Mouse (Mus musculus) heart, adult 2 months (tissue): Measurements from ENCODE around the gene Ing3. TPM values are rescaled to one million over a fixed set of nuclear protein-coding genes. Genes with fewer than 3 reads are reported as not detected.

Experiments used
- DNase-seq, 2 experiments: peaks; one replicate each; pipeline ENCODE4 v3.0.0; 2021
- H3K27ac ChIP-seq: fragments of 200-600 bp; 2 replicates; pipeline ENCODE4 v1.8.1; 2022
- H3K27me3 ChIP-seq: fragments of 200-500 bp; 2 replicates; pipeline ENCODE4 v1.6.1; 2012; ENCODE audit warnings: mild to moderate bottlenecking, low read length, inconsistent platforms, mixed read lengths; ENCODE audit not compliant: control insufficient read depth, insufficient read depth
- H3K36me3 ChIP-seq: fragments of 200-500 bp; 2 replicates; pipeline ENCODE4 v1.6.1; 2012; ENCODE audit warnings: low read length, inconsistent platforms; ENCODE audit not compliant: control insufficient read depth, insufficient read depth
- H3K4me1 ChIP-seq: fragments of 200-500 bp; 2 replicates; pipeline ENCODE4 v1.6.1; 2011; ENCODE audit warnings: low read length; ENCODE audit not compliant: control insufficient read depth, insufficient read depth
- H3K4me3 ChIP-seq: fragments of 200-600 bp; 2 replicates; pipeline ENCODE4 v1.8.1; 2022
- H3K79me2 ChIP-seq: fragments of 200-500 bp; replicated peaks from 2 replicates; pipeline ENCODE4 v1.6.1; 2012; ENCODE audit warnings: mild to moderate bottlenecking, inconsistent platforms, low read length, moderate library complexity, mixed read lengths; ENCODE audit not compliant: control insufficient read depth, insufficient read depth
- H3K9ac ChIP-seq: fragments of 200-500 bp; 2 replicates; pipeline ENCODE4 v1.6.1; 2012; ENCODE audit warnings: low read depth, mild to moderate bottlenecking, control low read depth, inconsistent platforms, low read length, mixed read lengths
- CTCF ChIP-seq: fragments of 200-600 bp; IDR thresholded peaks from 2 replicates; pipeline ENCODE4 v1.8.1; 2022; ENCODE audit warnings: antibody characterized with exemption, mild to moderate bottlenecking, moderate library complexity
- EP300 ChIP-seq: fragments of 200-500 bp; IDR thresholded peaks from 2 replicates; pipeline ENCODE4 v1.6.1; 2011; ENCODE audit warnings: low read depth, low read length, control low read depth; ENCODE audit not compliant: insufficient read depth
- POLR2A ChIP-seq: fragments of 200-500 bp; IDR thresholded peaks from 2 replicates; pipeline ENCODE4 v1.6.1; 2011; ENCODE audit warnings: mild to moderate bottlenecking, low read depth, low read length, control low read depth; ENCODE audit not compliant: insufficient read depth
- WGBS: fragments of 180-500 bp; shearing (Covaris S2); methylation state at CpG from one replicate; pipeline ENCODE4 v1.1.7; 2018; 5-methylcytosine and 5-hydroxymethylcytosine counted together
- intact Hi-C: fragments of 180-260 bp; cut with DNase I; formaldehyde crosslinking; loops from one replicate; pipeline ENCODE4 v1.15.1; 2025
- polyA plus RNA-seq: library from polyadenylated mRNA; depleted of rRNA; stranded (reverse); fragments of >200 nt; gene quantifications from 2 replicates; pipeline ENCODE4 v1.2.3, GENCODE M21; 2012
- total RNA-seq, 2 experiments: library from RNA; stranded (reverse); gene quantifications; 2 replicates each; pipeline ENCODE4 v1.2.3; 2021

Gene Ing3
- total and polyA plus RNA-seq, 3 experiments = 5.1 to 14.9 (median 12.1) TPM

DNA sequence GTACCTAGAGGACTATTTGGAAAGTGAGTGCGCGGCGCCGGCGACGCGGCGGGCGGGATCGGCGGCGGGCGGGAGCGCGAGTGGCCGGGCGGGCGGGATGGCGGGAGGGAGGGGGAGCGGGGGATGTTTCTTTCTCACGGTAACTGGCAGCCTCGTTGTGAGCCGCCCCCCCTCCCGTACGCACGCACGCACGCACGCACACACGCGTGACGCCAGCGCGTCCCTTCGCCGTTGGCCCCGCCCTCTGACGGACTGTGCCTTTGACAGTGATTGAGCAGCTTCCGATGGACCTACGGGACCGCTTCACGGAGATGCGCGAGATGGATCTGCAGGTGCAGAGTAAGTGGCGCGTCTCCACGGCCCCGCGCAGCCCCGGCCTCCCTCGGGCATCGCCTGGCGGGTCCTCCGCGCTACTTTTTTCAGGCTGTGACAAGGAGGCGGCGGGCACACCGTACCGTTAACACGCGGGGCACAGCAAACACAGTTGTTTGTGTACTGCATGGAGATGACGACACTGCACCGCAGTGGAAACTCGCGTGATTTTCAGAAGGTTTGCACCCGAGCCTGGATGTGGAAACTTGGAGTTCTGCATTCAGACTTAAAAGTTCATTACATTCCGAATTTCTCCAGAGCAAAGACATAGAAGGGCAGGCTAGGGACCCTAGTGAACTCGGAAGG is 539 bp downstream of the Ing3 start:
- H3K9ac ChIP-seq = peak overlapping the region; percentile 91
- DNase-seq = peak; percentile 97 to 98
- H3K27ac ChIP-seq = peak overlapping the region; percentile 95
- intact Hi-C loops = loop anchor here (5.0 kb wide), 2 partner anchors 98 to 153 kb away; partner anchors contain the start of gene Tspan12
- peak overlapping the region; percentile 91 for H3K4me3 ChIP-seq
- no peaks in the 10 kb centered on the region for H3K27me3 ChIP-seq
- 0 out of 2 replicates have a peak, but pooled peaks have one; percentile 7 for TF ChIP-seq CTCF
- TF ChIP-seq EP300 = no peak; the same call in 1 of the 2 replicates
- peak; percentile 54; the same call in 1 of the 2 replicates for TF ChIP-seq POLR2A
- under 1% methylated on average over 68 of the region's 68 CpGs for WGBS
- H3K4me1 ChIP-seq = peaks cover 2% of the 10 kb centered on the region
- H3K36me3 ChIP-seq = peaks cover 23% of the 10 kb centered on the region
- peaks cover 3% of the 10 kb centered on the region for H3K79me2 ChIP-seq

DNA sequence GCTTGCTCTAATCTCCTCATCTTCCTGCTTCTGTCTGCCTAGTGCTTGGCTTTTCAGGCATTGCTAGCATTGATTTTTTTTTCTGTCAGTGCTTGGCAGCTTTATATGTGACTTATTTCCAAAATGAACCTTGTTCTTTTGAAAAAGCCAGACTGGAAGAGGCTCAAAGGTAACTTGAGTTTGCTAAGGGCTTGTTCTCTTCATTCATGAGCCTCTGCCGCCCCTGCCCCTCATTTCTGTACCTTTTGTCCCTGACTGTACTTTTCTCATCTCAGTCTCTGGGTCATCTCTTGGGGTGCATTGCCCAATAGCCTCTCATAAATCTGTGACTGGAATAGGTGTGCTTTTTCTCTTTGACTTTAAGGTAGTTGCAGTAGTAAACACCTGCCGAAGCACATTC is 1.3 kb downstream of the Ing3 start:
- Histone ChIP-seq H3K79me2 (peaks cover 4% of the 10 kb centered on the region), H3K36me3 (peaks cover 25% of the 10 kb centered on the region), H3K27ac (peak overlapping the region; percentile 95), H3K27me3 (no peaks in the 10 kb centered on the region), H3K4me3 (peak overlapping the region; percentile 91), H3K9ac (peak overlapping the region; percentile 72), H3K4me1 (peaks cover 3% of the 10 kb centered on the region)
- no peak for DNase-seq
- 81% methylated on average over 2 of the region's 2 CpGs for WGBS
- intact Hi-C loops = no loop called here
- TF ChIP-seq CTCF = no peak
- no peak for TF ChIP-seq EP300
- no peak for TF ChIP-seq POLR2A

DNA sequence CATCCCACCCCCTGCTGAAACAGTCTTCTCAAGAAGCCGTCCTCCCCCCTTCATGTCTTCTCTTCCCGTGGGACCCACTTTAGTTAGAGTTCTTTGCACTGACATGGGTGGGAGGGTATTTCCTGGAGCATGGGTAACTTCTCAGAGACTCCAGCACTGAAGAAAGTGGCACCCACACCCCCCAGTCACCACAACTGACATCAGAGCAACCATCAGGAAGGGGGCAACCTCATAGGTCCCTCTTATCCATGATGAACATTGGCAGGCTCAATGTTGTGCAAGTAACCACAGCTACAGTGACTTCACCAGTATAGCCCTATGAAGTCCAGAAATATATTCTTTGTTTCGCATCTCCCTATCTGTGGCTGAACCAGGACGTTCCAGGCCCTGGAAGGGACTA is 6.1 kb downstream of the Ing3 start:
- H3K27ac ChIP-seq = no peak overlapping the region
- 63% methylated on average over 4 of the region's 4 CpGs for WGBS
- intact Hi-C loops = no loop called here
- H3K4me1 ChIP-seq = peaks cover 3% of the 10 kb centered on the region
- H3K4me3 ChIP-seq = no peak overlapping the region
- H3K79me2 ChIP-seq = peaks cover 4% of the 10 kb centered on the region
- H3K36me3 ChIP-seq = peaks cover 28% of the 10 kb centered on the region
- TF ChIP-seq CTCF (no peak), POLR2A (no peak), EP300 (no peak)
- no peak overlapping the region for H3K9ac ChIP-seq
- DNase-seq = no peak
- no peaks in the 10 kb centered on the region for H3K27me3 ChIP-seq

DNA sequence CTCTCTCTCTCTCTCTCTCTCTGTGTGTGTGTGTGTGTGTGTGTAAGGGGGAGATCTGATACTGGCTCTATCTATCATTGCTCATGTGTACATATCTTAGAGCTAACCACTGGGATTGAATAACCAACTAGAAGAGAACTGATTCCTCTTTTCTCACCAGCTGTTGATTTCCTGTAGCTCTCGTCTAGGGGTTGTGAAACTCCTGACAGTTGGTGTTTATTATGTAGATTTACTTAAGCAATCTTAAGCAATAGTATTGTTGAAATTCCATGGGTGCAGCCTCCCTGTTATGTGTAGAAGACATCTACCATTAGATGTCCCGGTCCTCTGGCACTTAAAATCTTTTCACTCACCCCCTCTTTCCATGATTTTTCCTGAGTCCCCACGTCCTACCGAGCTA is 9.6 kb downstream of the Ing3 start:
- Histone ChIP-seq H3K27me3 (no peaks in the 10 kb centered on the region), H3K9ac (no peak overlapping the region), H3K27ac (no peak overlapping the region), H3K4me1 (peaks cover 1% of the 10 kb centered on the region), H3K36me3 (peaks cover 13% of the 10 kb centered on the region), H3K4me3 (no peak overlapping the region), H3K79me2 (peaks cover 2% of the 10 kb centered on the region)
- no peak for DNase-seq
- WGBS = 87% methylated on average over 4 of the region's 4 CpGs
- no peak for TF ChIP-seq EP300
- TF ChIP-seq POLR2A = no peak
- no peak for TF ChIP-seq CTCF
- intact Hi-C loops = no loop called here

DNA sequence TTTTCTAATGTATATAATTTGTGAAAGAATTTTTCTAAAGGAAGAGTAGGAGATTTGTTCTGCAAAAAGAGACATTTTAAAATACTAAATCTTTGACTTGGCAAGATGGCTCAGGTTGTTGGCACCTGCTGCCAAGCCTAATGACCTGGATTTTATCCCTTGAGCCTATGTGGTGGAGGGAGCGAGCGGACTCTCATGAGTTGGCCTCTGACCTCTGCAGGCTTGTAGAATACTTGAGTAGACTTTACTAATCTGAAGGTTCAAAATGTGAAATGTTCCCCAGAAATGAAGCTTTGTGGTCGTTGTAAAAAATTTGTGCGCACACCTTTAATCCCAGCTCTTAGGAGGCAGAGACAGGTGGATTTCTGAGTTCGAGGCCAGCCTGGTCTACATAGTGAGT is 10.5 kb downstream of the Ing3 start:
- H3K9ac ChIP-seq = no peak overlapping the region
- H3K4me3 ChIP-seq = no peak overlapping the region
- 97% methylated on average over 5 of the region's 5 CpGs for WGBS
- TF ChIP-seq CTCF (no peak), EP300 (no peak), POLR2A (no peak)
- intact Hi-C loops = no loop called here
- H3K79me2 ChIP-seq = peaks cover under 1% of the 10 kb centered on the region
- no peak for DNase-seq
- no peaks in the 10 kb centered on the region for H3K27me3 ChIP-seq
- H3K4me1 ChIP-seq = peaks cover under 1% of the 10 kb centered on the region
- H3K36me3 ChIP-seq = peaks cover 7% of the 10 kb centered on the region
- no peak overlapping the region for H3K27ac ChIP-seq

DNA sequence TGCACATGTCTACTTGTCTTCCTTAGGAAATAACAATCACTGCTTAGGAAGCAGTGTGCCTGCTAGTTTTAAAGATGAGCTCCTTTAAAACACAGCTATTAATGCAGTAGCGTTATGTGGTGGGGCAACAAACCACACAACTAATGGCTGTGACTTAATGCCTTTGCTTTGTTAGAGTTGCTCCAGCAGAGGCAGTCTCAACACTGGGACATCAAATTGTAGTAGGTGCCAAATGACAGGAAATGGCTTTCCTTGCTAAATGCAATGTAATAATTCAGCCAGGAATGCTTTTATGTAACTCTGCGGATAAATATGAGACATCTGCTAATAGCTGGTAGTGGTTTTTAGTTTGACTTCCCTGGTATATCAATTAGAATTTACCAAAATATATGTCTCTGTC is 28.2 kb downstream of the Ing3 start:
- no peaks in the 10 kb centered on the region for H3K79me2 ChIP-seq
- 55% methylated on average over 2 of the region's 2 CpGs for WGBS
- no peaks in the 10 kb centered on the region for H3K27me3 ChIP-seq
- H3K27ac ChIP-seq = no peak overlapping the region
- H3K4me3 ChIP-seq = no peak overlapping the region
- no peaks in the 10 kb centered on the region for H3K36me3 ChIP-seq
- TF ChIP-seq EP300 (no peak), POLR2A (no peak), CTCF (peak; percentile 34)
- intact Hi-C loops = no loop called here
- no peaks in the 10 kb centered on the region for H3K4me1 ChIP-seq
- H3K9ac ChIP-seq = no peak overlapping the region
- no peak for DNase-seq
